Mouse (Mus musculus) olfactory bulb, adult 2 months (tissue): ENCODE data around the gene Grsf1. TPM values are rescaled to one million over a fixed set of nuclear protein-coding genes. Genes with fewer than 3 reads are reported as not detected.

ENCODE experiments used
- H3K27ac ChIP-seq: fragments of 200-500 bp; 2 replicates; pipeline ENCODE4 v1.5.1; 2012; ENCODE audit warnings: low read depth, low read length; ENCODE audit not compliant: insufficient read depth
- H3K4me1 ChIP-seq: fragments of 200-500 bp; 2 replicates; pipeline ENCODE4 v1.6.1; 2012; ENCODE audit warnings: low read length; ENCODE audit not compliant: control insufficient read depth, insufficient read depth
- H3K4me3 ChIP-seq: fragments of 200-500 bp; 2 replicates; pipeline ENCODE4 v1.5.1; 2012; ENCODE audit warnings: mild to moderate bottlenecking, low read depth, low read length, moderate library complexity; ENCODE audit not compliant: insufficient read depth
- CTCF ChIP-seq: fragments of 200-500 bp; IDR thresholded peaks from 2 replicates; pipeline ENCODE4 v1.5.1; 2012; ENCODE audit warnings: low read depth, mild to moderate bottlenecking, low read length, moderate library complexity; ENCODE audit not compliant: insufficient read depth
- POLR2A ChIP-seq: fragments of 200-500 bp; IDR thresholded peaks from 2 replicates; pipeline ENCODE4 v1.6.1; 2012; ENCODE audit warnings: mild to moderate bottlenecking, low read depth, low read length, moderate library complexity; ENCODE audit not compliant: insufficient read depth
- WGBS: fragments of 180-500 bp; shearing (Covaris S2); methylation state at CpG from one replicate; pipeline ENCODE4 v1.1.7; 2018; 5-methylcytosine and 5-hydroxymethylcytosine counted together
- polyA plus RNA-seq: library from polyadenylated mRNA; stranded (reverse); fragments of >200 nt; gene quantifications from 2 replicates; pipeline ENCODE4 v1.2.4, GENCODE M21; 2012; ENCODE audit warnings: low replicate concordance; ENCODE audit not compliant: missing spikeins, insufficient read depth, insufficient read length

Grsf1 gene
- polyA plus RNA-seq, 1 experiment, result not detected

DNA sequence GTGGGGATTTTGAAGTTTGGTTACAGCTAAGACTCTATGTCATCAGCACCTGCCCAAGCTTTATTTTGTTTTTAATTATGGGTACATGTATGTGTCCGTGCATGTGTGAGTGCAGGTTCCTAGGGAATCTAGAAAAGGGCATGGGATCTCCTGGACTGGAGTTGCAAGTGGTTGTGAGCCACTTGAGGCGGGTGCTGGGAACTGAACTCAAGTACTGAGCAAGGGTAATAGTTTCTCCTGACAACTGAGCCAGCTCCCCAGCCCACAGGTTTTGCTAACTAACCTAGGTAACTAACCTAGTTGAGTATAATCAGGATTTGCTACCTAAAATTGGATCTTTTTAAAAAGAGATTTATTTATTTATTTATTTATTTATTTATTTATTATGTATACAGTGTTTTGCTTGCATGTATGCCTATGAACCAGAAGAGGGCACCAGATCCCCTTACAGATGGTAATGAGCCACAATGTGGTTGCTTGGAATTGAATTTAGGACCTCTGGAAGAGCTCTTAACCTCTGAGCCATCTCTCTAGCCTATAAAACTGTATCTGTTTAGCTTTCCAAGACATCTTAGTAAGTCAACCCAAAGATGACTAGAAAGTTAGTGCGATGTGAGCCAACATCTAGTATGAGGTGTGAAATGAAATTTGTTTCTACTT is 13.4 kb upstream of the Grsf1 start:
- no peak overlapping the region for H3K27ac ChIP-seq
- 76% methylated on average over 3 of the region's 3 CpGs for WGBS
- H3K4me1 ChIP-seq, result no peaks in the 10 kb centered on the region
- no peak overlapping the region for H3K4me3 ChIP-seq
- TF ChIP-seq POLR2A (no peak), CTCF (no peak)

DNA sequence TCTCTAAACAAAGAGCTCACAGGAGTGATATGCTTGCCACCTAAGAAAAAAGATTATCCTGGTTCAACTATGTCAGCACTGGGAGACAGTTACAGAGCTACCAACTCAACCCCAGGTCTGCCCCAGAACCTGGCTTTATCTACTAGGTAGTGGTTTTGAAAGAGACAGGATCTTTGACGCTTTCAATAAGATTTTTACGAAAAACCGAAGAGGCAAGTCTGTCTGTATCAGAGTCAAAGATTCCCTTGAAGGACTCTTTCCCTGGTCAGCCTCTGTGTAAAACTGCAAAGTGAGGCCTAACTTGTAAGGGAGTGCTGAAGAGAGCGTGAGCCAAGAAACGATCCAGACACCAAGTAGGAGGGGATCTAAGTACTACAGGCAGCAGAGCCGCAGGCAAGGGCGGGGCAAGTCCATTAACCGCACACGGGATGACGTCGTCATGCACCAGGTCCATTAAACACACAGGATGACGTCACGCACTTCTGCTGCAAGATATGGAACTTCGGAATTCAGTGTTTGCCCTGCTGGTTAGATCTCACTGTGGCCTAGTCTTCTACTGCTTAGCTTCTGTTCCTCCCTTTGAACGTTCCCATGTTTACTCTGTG is 12.7 kb upstream of the Grsf1 start:
- H3K27ac ChIP-seq, result no peak overlapping the region
- no peaks in the 10 kb centered on the region for H3K4me1 ChIP-seq
- no peak overlapping the region for H3K4me3 ChIP-seq
- TF ChIP-seq CTCF (no peak), POLR2A (no peak)
- WGBS, result 81% methylated on average over 15 of the region's 15 CpGs

DNA sequence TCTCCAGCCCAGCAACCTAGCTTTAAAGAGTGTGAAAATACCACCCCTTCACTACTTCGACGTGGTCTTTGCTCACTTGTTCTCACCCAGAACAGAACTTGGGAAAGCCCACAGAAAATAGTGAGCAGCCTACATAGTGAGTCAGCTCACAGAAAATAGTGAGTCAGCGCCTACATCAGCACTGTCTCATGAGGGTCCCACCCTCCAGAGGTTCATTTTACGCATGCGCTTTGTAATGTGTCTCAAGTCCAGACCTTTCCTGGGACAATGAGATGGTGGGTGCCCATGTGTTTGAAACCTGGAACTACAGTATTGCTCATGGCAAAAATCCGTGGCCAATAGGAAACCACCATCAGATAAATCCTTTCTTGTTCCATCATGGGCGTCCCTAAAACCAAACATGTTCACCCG is 12.0 kb upstream of the Grsf1 start:
- 69% methylated on average over 8 of the region's 8 CpGs for WGBS
- Histone ChIP-seq H3K4me1 (no peaks in the 10 kb centered on the region), H3K27ac (no peak overlapping the region), H3K4me3 (no peak overlapping the region)
- TF ChIP-seq POLR2A (no peak), CTCF (no peak)

DNA sequence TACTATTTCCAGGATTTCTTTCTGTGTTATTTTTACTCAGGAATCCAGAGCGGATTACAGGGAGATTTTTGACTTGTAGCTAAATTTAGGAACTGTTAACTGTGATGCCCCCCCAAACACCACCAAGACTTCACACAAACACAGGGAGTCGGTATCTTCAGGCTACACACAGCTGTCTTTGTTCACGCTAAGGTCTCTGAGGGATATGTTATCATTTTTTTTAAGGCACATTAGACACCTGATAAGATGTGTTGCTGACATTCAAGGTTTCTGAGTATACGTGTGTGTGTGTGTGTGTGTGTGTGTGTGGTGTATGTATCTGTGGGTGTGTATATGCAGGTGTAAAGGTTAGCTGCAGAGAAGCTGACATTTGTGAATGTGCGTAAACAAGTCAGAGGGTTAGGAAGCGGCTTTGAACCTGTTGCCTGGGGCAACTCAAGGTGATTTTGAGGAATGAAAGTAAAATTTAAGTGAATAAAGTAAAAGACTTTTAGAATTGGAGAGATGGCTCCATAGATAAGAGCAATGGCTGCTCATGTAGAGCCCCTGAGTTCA is 9.9 kb upstream of the Grsf1 start:
- H3K4me1 ChIP-seq, result no peaks in the 10 kb centered on the region
- TF ChIP-seq POLR2A (no peak), CTCF (no peak)
- no peak overlapping the region for H3K27ac ChIP-seq
- H3K4me3 ChIP-seq, result no peak overlapping the region
- 69% methylated on average over 6 of the region's 6 CpGs for WGBS

DNA sequence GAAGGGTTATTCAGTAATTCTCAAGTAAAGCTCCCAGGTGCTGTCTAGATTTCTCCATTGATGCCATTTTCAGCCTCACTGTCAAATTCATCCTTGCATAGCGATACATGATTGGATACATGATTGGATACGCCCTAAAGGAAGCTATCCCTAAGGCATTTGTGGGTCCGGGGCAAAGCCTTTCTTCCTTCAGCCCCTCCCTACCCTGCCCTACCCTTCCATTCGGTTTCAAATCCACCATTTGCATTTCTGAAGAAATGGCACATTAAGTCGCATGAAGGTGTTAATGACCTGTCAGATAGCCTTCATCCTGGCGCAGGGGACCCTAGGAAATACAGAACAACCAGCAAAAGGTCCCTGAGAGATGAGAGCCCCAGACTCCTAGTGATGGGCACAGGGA is 9.3 kb upstream of the Grsf1 start:
- 25% methylated on average over 6 of the region's 6 CpGs for WGBS
- no peak for TF ChIP-seq POLR2A
- no peak for TF ChIP-seq CTCF
- H3K4me3 ChIP-seq, result no peak overlapping the region
- H3K27ac ChIP-seq, result no peak overlapping the region
- H3K4me1 ChIP-seq, result no peaks in the 10 kb centered on the region

DNA sequence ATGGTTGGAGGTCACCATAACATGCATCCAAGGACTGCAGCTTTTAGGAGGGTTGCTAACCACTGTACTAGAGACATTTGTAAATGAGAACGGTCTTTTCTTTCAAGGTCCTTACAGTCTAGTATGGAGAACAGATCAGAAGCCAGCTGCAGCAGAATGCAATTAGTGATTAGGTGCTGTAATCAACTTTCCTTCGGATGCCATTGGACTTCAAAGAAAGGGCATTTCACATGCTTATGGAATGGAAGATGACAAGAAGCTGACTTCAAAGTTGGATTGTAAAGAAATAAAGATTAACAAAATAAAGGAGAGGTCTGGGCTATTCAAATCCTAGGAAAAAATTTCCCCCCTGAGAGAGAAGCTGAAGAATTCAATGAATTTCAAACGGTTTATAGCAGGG is 8.3 kb upstream of the Grsf1 start:
- Histone ChIP-seq H3K27ac (no peak overlapping the region), H3K4me3 (no peak overlapping the region), H3K4me1 (no peaks in the 10 kb centered on the region)
- 51% methylated on average over 3 of the region's 3 CpGs for WGBS
- TF ChIP-seq POLR2A, result no peak
- no peak for TF ChIP-seq CTCF

DNA sequence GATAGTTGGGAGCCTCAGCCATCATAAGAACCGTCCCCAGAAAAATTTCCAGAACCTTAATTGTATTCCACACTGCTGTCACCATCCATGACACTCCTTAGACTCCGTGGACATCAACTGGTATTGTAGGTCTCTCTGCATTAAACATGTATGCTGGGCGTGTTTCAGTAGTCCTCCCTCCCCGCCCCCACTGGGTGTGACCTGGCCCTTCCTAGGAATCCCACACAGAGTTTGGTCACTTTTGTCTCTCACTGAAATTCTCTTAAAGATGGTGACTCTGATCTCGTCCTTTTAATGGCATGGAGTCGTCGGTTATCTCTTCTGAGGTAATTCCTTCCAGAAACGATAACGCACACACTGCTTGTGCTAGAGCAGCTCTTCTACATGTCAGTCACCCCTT is 7.7 kb upstream of the Grsf1 start:
- 91% methylated on average over 9 of the region's 9 CpGs for WGBS

DNA sequence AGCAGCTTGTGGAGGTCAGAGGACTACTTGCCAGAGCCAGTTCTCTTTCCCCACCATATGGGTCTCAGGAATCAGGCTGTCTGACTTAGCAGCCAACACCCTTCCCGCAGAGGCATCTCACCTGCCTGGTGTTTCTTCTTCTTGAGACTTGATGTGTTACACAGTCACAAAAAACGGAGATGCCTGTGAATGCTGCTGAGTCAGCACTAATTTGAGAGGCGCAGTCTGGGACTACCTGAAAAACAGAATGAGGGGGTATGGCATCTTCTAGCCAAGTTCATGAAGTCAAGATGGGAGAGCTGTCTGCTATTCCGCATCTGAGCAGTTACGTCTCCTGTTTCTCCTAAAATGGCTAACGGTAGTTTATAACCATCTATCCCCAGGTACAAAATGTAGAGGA is 4.6 kb upstream of the Grsf1 start:
- H3K4me1 ChIP-seq, result no peaks in the 10 kb centered on the region
- no peak overlapping the region for H3K27ac ChIP-seq
- 91% methylated on average over 6 of the region's 6 CpGs for WGBS
- no peak overlapping the region for H3K4me3 ChIP-seq
- TF ChIP-seq POLR2A, result no peak

More for the DNA sequence above, 7.7 kb upstream of the Grsf1 start:
- TF ChIP-seq POLR2A (no peak), CTCF (no peak)
- Histone ChIP-seq H3K4me1 (no peaks in the 10 kb centered on the region), H3K27ac (no peak overlapping the region), H3K4me3 (no peak overlapping the region)

DNA sequence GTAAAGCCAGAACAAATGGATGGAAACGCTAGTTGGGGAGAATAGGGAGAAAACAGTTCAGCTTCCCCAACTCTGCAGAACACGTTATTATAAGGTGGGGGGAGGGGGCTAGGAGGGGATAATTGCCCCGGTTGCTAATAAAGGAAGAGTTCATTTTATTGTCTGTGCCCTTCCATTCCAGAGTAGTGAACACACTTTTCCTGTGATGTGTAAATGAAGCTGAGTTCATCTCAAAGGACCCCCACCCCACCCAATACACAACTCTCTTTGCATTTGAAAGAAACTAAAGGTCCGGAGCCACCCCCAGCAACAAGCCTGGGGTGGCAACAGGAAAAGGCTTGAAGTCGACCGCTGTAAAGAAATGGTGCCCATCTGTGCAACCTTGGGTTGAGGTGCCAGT is 3.4 kb upstream of the Grsf1 start:
- Histone ChIP-seq H3K4me3 (no peak overlapping the region), H3K4me1 (no peaks in the 10 kb centered on the region), H3K27ac (no peak overlapping the region)
- no peak for TF ChIP-seq CTCF
- no peak for TF ChIP-seq POLR2A
- 15% methylated on average over 6 of the region's 6 CpGs for WGBS

DNA sequence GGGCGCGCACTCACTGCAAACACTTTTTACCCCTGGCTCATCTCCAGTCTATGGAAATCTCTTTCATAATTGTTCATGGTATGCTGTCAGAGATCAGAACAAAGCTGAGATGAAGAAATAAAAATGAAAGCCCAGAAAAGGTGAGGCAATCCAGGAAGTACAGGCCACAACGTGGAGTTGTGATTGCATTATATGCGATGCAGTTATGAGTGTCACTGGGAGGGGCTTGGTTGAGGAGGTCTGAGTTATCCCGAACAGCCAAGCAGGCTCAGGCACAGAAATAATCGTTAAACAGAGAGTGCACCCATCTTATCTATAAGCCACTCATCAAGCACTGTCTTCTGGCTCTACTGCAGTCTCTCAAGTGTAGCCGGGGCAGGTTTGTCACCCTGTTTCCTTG is 3.0 kb upstream of the Grsf1 start:
- WGBS, result 64% methylated on average over 7 of the region's 7 CpGs
- no peak overlapping the region for H3K27ac ChIP-seq
- TF ChIP-seq CTCF (no peak), POLR2A (no peak)
- H3K4me3 ChIP-seq, result no peak overlapping the region
- no peaks in the 10 kb centered on the region for H3K4me1 ChIP-seq
